Mouse (Mus musculus) layer of hippocampus, postnatal 25 days (tissue): ENCODE measurements around the gene Parvg. TPM values are rescaled to one million over a fixed set of nuclear protein-coding genes. Genes with fewer than 3 reads are reported as not detected.

Source experiments
- DNase-seq, 2 experiments: peaks; one replicate each; pipeline ENCODE4 v3.0.0; 2022; ENCODE audit warnings: mixed read lengths in 2 of 2, low spot score in 1 of 2; ENCODE audit errors: extremely low spot score in 1 of 2
- total RNA-seq, 2 experiments: library from RNA; stranded (reverse); gene quantifications; 2 replicates each; pipeline ENCODE4 v1.2.3; 2021

Parvg gene
- total RNA-seq, 2 experiments from 2014 or later = 15.8 to 19.2 TPM

- DNase-seq = no peak
These were observed 22.0 kb upstream of the Parvg start for GRCm38 (mm10) chr15:84301641-84302420.

DNA sequence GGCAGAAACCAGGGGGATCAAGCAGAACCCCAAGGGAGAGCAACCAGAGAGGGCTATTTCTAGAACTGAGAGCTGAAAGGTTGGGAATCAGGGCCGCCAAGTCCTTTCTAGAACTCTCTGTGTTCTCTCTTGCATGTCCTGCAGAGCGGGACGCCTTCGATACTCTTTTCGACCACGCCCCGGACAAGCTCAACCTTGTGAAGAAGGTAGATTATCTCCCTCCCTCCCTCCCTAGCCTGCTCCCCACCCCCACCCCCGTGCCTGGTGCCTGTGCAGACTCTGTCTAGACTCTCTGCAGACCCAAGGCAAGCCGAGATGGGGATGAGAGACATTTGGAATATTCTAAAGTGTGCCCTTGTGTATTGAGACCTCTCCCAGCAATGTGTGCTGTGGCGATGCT lies 20.6 kb upstream of the Parvg start:
- DNase-seq = no peak

- DNase-seq = no peak
These were observed 18.5 kb upstream of the Parvg start for GRCm38 (mm10) chr15:84305333-84305732.

- DNase-seq = no peak
These were observed 13.6 kb upstream of the Parvg start for GRCm38 (mm10) chr15:84310271-84310670.

DNA sequence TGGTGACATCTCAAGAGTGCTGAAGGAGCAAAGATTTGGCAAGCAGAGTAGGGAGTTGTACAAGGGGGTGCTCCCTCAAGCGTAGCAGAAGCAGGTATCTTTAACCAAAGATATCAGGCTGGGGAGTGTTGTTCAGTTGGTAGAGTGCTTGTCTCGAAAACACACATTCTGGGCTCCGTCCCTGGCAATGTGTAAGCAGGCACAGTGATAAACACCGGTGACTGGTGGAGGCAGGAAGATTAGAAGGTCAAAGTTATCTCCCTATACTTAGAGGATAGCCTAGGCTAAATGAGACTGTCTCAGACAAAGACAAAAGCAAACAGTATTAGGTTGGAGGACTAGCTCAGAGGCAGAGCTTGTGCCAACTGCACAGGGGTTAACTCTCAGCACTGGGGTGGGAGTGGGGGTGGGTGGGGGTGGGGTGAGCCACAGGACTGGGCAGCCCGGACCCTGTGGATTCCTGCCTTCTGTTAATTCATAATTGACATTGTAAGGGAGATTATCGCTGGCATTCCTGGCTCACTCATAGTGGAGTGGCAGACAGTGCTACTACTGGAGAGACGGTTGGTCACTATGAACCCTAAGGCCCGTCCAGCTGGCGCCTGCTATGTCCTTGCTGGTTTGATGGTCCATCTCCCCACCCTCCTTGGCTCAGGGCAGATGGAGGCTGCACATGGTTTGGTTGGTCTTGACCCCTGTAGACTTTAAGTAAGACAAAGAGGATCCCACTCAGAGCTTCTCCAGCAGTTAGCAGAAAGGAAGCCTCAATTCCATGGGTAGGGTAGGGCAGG lies 12.3 kb upstream of the Parvg start:
- no peak for DNase-seq

- no peak for DNase-seq
These were observed 10.8 kb upstream of the Parvg start for GRCm38 (mm10) chr15:84312878-84313565.

- DNase-seq = no peak
These were observed 10.3 kb upstream of the Parvg start for GRCm38 (mm10) chr15:84313566-84313878.

DNA sequence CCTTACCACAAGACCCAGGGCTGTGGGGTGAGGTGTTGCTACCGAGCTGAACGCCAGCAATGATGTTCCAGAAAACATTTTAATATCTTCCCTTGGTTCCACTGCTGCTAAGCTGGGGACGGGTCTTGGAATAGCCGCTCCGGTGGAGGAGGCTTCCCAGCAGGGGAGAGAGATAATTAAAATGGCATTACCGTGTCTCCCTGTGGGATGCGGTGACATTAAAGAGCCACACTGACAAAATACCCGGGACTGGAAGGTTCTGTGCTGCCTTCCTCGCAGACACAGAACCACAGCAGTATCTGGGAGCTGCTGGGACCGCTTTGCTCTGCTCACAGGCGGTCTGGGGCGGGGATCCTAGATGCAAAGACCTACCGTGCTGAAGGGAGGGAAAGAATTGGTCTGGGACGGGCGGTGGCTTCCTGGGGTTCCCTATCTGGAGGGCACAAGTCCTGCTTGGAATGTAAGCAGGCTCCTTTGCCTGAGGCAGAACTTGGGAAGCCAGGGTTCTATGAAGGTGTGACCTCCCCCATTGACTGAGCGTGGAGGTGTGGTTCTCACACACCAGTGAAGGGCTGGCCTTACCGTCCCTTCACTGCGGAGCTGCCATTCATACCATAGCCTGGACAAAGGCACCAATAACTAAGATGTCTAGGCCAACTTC lies 9.3 kb upstream of the Parvg start:
- DNase-seq = no peak

- DNase-seq = no peak
These were observed 8.4 kb upstream of the Parvg start for GRCm38 (mm10) chr15:84315276-84316046.

- DNase-seq = no peak
These were observed 4.4 kb upstream of the Parvg start for GRCm38 (mm10) chr15:84319393-84319792.

- DNase-seq = no peak
These were observed 2.2 kb upstream of the Parvg start for GRCm38 (mm10) chr15:84321544-84322174.

DNA sequence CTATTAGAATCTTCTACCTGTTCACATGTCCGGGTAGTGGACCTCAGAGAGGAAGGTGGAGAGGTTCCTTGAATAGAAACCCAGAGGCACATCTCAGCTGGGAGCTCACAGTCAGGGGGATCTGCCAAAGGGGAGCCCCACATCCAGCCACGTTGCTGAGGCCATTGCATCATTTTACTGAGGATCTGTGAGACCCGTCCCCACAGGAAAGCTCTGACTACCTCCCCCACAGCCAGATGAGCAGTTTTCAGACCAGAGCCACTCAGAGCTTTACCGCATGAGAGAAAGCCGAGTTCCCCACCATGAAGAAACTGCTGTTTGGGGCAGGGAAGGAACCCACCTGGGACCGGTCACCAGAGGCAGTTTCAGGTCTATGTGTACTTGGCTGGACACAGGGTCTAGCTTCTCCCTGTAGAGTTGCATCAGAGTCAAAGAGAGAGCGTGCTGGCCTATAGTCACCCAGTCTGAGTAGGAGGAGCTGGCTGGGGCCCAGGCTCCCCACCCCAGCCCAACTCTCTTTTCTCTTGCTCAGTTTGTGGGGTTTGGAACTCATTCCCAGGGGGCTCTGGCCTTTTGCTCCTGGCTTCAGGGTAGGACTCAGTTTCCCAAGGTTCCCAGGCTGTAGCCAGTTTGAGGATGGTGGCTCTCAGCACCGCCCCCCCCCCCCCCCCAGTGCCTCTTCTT lies 1.2 kb downstream of the Parvg start:
- DNase-seq = no peak

- DNase-seq = no peak
These were observed 1.9 kb downstream of the Parvg start for GRCm38 (mm10) chr15:84325736-84326135.

- no peak for DNase-seq
These were observed 5.0 kb downstream of the Parvg start for GRCm38 (mm10) chr15:84328870-84329269.

GRCm38 (mm10) chr15:84329940-84330339 lies 6.1 kb downstream of the Parvg start:
- no peak for DNase-seq

DNA sequence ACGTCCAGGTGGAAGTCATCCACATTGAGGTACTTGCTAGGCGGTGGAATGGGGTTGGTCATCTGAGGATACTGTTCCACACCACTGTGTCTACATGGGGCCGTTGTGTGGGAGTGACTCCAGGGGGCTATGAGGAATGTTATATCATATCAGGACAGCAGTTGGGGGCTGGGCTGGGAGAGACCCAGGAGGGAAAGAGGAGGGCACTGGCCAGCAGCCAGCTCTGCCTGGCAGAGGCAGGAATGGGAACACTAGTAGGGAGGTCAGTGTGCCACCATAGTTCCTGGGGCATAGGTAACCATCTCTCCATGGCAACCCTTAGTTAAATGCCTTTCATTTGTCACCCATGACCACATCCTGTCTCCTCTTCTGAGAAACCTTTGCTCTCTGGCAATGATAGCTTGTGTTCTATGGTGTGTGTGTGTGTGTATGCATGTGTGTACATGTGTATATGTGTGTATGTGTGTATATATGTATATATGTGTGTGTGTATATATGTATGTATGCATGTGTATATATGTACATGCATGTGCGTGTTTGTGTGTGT lies 7.3 kb downstream of the Parvg start:
- no peak for DNase-seq

DNA sequence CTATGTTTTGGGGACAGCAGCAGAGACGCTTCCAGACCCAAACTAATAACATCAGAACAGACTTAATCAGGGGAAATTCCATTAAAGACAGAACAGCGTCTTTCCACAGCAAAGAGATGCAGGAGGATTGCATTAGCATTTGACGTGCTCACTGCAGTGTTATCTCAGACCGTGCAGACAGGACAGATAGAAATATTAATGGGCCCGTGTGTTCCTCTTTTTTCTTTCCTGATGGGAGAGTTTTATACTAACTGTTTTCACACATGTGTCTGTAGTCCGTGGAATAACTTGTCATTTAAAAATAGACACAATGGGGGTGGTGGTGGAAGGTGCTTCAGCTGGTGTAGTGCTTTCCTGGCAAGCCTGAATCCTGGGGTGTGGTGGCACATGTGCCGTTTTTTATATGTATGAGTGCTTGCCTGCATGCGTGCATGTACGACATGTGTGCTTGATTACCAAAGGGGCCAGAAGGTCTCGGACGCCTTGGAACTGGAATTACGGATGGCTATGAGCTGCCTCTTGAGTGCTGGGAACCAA lies 12.5 kb downstream of the Parvg start:
- no peak for DNase-seq

DNA sequence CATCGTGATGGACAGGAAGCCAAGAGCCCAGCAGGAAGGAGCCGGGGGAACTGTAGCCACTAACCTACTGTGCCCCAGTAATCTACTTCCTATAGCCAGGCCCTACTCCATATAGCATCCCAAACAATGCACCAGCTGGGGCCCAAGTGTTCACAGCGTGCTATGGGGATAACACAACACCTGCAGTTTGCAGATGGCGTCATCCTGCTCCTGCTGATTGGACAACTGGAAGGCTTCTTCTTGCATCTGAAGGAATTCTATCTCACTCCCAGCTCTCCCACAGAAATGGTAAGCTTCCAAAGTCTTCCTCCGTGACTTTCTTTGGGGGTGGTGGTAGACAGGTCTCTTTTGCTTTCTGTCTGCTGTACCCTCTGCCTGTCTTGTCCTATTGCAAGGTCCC lies 13.8 kb downstream of the Parvg start:
- DNase-seq = no peak

DNA sequence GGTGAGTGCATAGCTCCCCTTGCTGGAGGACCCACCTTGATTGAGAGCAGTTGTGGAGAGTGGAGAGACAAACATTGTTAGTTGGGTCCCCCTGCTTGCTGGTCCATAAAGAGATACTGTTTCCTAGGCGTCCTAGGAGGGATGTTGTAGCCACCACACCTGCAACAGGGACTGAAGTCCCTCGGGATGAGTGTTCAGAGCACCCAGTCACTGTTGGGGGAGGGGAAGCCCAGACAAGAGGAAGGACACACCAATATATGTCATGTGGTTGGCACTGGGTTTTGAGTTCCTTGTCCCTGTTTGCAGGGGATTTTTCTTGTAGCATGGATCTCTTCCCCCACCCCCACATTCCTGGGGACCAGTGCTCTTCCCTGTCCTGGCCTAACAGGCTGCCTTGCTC lies 17.1 kb downstream of the Parvg start:
- no peak for DNase-seq
